Mouse (Mus musculus) brain, embryonic 14.5 days (tissue): Measurements from ENCODE around the gene Vmn1r5. TPM values are rescaled to one million over a fixed set of nuclear protein-coding genes. Genes with fewer than 3 reads are reported as not detected.
"Not testable (repeated sequence)": the region's sequence is repeated elsewhere in the genome, so short reads cannot be mapped to it uniquely, and the experiment has no call there.

Source experiments
- DNase-seq: peaks from one replicate; pipeline ENCODE4 v3.0.0-alpha.2; 2011; ENCODE audit warnings: low read depth
- CTCF ChIP-seq: fragments of 200-500 bp; IDR thresholded peaks from 2 replicates; pipeline ENCODE4 v1.5.1; 2012; ENCODE audit warnings: inconsistent platforms, mild to moderate bottlenecking, moderate library complexity, borderline replicate concordance; ENCODE audit not compliant: insufficient read depth, insufficient read length; ENCODE audit errors: extremely low read depth
- POLR2A ChIP-seq: fragments of 200-500 bp; IDR thresholded peaks from 2 replicates; pipeline ENCODE4 v1.6.1; 2012; ENCODE audit warnings: mild to moderate bottlenecking, inconsistent platforms, borderline replicate concordance; ENCODE audit not compliant: poor library complexity, insufficient read depth, insufficient read length, severe bottlenecking; ENCODE audit errors: extremely low read depth
- polyA plus RNA-seq: library from polyadenylated mRNA; depleted of rRNA; stranded (reverse); fragments of >200 nt; gene quantifications from 2 replicates; pipeline ENCODE4 v1.2.3, GENCODE M21; 2012; rRNA removed

The Vmn1r5 gene
- polyA plus RNA-seq: not detected in 2 replicates

DNA sequence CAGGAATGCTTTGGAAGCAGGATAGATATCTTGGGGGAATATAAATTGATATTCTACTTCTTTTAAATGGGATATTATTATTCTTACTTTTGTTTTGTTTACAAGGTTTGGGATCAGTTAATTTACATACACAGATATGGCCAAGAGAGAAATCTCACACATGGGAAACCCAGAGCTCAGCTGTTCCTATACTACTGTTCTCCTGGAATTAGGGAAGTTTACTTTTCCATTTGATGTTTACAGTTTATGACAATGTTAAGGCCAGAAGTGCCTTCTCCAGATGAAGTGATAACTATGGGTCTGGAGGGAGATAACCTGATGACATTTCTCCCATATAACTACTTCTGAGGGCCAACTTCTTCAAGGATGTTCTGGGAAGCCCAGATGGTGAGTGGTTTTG lies at the start of gene Vmn1r5:
Vmn1r5 (plus strand) TSS at position 301 of the 400 bp plus-strand sequence.
- no peak for TF ChIP-seq POLR2A
- TF ChIP-seq CTCF: no peak
- no peak for DNase-seq

DNA sequence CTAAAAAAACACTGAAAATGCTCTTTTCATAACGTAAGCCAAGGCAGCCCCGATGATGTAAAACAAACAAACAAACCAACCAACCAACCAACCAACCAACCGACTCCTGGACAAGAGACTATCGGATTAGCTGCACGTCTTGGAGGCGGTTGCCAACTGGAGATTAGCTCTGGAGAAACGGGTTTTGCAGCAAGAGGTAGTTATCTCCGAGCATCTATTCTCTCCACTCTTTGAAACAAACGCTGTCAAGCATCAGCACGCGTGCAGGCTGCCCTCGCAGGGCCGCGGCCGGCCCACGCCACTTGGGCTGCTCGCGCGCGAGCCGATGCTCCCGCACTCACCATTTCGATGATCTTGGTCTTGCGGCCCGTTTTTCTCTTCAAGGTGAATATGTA lies 46.7 kb upstream of the Vmn1r5 start:
- peak; percentile 85 for DNase-seq
- TF ChIP-seq CTCF (no peak), POLR2A (no peak)

- TF ChIP-seq CTCF (no peak), POLR2A (peak; percentile 93)
- DNase-seq: peak; percentile 99
These were observed 46.1 kb upstream of the Vmn1r5 start, which contains the start of the genes Nt5c3 and Vmn1r4 for GRCm38 (mm10) chr6:56923726-56924707. Gene Nt5c3, minus strand, starts transcription at chr6:56923932. Gene Vmn1r4, plus strand, starts transcription at chr6:56924015.

DNA sequence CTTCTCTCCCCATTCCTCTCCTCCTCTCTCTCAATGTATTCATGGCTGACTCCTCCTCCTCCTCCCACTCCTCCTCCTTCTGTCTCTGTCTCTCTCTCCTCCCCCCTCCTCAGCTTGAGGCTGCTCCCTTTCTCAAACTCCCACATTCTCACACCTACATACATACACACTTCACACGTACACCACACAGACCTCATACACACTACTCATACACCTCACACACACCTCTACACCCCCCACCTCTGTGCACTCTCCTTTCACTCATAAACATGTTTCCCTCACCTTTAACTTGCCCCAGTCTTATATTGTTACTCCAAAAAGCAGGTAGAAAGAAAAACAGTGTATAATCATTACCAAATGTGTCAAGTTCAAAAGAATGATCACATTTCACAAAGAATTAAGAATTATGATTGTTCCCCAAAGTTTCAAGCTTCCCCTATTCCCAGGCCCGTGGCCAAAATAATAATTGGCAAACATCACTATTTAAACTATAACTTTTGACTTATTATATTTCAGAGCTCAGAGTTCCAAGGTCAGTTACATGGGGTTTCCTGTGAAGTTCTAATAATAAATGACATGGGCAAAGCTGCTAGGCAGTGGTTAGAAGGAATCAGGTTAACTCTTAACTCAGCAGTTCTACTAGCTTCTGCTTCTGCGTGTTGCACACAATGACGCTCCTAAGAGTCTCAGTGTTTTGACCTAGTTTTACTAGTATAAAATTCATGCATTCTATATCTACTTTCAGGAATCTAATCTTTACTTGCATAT lies 38.2 kb upstream of the Vmn1r5 start:
- no peak for DNase-seq
- TF ChIP-seq POLR2A: no peak

- no peak for TF ChIP-seq POLR2A
- no peak for TF ChIP-seq CTCF
- no peak for DNase-seq
These were observed 37.6 kb upstream of the Vmn1r5 start for GRCm38 (mm10) chr6:56932464-56932863.

DNA sequence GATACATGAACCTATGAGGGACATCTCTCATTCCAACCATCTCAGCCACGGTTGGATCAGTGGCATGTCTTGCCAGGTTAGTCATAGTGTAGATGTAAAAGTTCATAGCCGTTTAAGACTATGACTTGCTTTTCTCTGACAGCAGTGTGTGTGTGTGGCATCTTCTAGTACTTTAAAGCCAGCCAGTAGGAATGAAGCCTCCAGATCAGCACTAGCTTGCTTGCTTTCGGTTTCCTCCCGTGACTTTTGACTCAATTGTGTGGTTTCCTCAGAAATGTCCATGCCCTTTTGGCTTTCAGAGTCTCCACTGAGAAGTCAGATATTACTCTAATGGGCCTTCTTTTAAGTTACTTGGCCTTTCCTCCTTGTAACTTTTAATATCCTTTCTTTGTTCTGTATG lies 35.7 kb upstream of the Vmn1r5 start:
- DNase-seq: no peak
- TF ChIP-seq POLR2A: no peak
- no peak for TF ChIP-seq CTCF

DNA sequence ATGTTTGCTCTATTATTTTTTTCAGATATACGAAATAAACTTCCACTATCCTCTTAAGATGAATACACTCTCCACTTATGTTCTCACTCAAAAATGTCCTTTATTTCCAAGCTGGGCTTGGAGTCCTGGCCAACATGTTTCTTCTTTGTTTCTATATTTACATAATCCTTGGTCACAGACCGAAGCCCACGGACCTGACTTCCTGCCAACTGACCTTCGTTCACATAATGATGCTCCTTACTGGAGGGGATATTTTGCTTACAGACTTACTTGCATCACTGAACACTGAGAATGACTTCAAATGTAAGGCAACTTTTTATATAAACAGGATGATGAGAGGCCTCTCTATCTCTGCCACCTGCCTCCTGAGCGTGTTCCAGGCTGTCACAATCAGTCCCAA lies 13.6 kb upstream of the Vmn1r5 start:
- TF ChIP-seq CTCF (no peak), POLR2A (no peak)
- peak; percentile 2 for DNase-seq

DNA sequence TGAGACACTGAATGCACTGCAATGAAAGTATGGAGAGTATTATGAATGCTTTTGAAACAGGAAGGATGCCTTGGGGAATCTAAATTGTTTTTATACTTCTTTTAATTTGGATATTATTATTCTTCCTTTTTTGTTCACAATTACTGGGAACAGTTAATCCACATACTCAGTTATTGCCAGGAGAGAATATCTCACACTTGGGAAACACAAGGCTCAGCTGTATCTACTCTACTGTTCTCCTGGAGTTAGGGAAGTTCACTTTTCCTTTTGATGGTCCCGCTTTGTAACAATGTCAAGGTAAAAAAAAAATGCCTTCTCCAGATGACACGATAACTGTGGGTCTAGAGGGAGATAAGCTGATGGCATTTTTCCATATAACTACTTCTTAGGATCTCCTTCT lies 26.9 kb downstream of the Vmn1r5 start, which contains the start of gene Vmn1r6:
Vmn1r6 (plus strand) TSS at position 301 of the 400 bp plus-strand sequence.
- DNase-seq: no peak
- TF ChIP-seq POLR2A: no peak
- TF ChIP-seq CTCF: no peak

DNA sequence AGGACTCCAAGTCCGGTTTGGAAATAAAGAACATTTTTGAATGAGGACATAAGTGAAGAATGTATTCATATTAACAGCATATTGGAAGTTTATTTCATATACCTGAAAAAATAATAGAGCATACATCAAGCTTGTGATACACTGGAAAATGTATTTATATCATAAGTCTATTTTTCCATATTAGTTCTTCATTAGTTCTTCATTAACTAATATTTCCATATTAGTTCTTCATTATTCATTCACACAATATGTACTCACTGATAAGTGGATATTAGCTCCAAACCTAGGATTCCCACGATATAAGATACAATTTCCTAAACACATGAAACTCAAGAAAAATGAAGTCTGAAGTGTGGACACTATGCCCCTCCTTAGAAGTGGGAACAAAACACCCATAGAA lies 55.2 kb downstream of the Vmn1r5 start, which contains the start of gene Vmn1r7:
Vmn1r7 (minus strand) TSS at position 101 of the 400 bp plus-strand sequence.
- DNase-seq: not testable (repeated sequence)

DNA sequence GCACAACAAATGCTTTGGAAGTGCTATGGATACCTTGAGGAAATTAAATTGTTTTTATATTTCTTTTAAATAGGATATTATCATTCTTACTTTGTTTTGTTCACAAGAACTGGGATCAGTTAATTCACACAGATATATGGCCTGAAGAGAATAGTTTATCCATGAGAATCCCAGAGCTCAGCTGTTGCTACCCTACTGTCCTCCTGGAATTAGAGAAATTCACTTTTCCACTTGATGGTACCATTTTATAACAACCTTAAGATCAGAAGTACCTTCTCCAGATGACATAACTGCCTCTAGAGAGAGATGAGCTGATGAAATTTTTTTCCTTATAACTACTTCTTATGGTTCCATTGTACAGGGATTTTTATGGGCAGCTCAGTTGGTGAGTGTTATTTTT lies 61.9 kb downstream of the Vmn1r5 start, which contains the start of gene Vmn1r8:
Vmn1r8 (plus strand) TSS at position 301 of the 400 bp plus-strand sequence.
- no peak for TF ChIP-seq POLR2A
- no peak for TF ChIP-seq CTCF
- DNase-seq: no peak

GRCm38 (mm10) chr6:57034674-57035073 lies 64.6 kb downstream of the Vmn1r5 start:
- DNase-seq: no peak
- TF ChIP-seq POLR2A: no peak
- TF ChIP-seq CTCF: no peak

Other genes with a start within 250 kb of the Vmn1r5 start
- 30.6 and 33.3 TPM in 2 replicates for gene Kbtbd2, start 172.5 kb upstream of the Vmn1r5 start, polyA plus RNA-seq
- 25.2 and 37.5 TPM in 2 replicates for gene Fkbp9, start 138.2 kb upstream of the Vmn1r5 start, polyA plus RNA-seq
- 49.3 and 57.5 TPM in 2 replicates for gene Nt5c3, start 46.3 kb upstream of the Vmn1r5 start, polyA plus RNA-seq
- 0.41 and 0.58 TPM in 2 replicates for gene Vmn1r4, start 46.3 kb upstream of the Vmn1r5 start, polyA plus RNA-seq
- gene Vmn1r6, start 27.0 kb downstream of the Vmn1r5 start, polyA plus RNA-seq: not detected in 2 replicates
- gene Vmn1r7, start 55.1 kb downstream of the Vmn1r5 start, polyA plus RNA-seq: not detected in 2 replicates
- not detected in 2 replicates for gene Vmn1r8, start 62.0 kb downstream of the Vmn1r5 start, polyA plus RNA-seq
- not detected in 2 replicates for gene Vmn1r9, start 96.5 kb downstream of the Vmn1r5 start, polyA plus RNA-seq
- not detected in 2 replicates for gene Vmn1r10, start 139.2 kb downstream of the Vmn1r5 start, polyA plus RNA-seq
- not detected in 2 replicates for gene Vmn1r11, start 163.2 kb downstream of the Vmn1r5 start, polyA plus RNA-seq
- gene Vmn1r12, start 186.6 kb downstream of the Vmn1r5 start, polyA plus RNA-seq: not detected in 2 replicates
- not detected in 2 replicates for gene Vmn1r13, start 233.0 kb downstream of the Vmn1r5 start, polyA plus RNA-seq